Mouse (Mus musculus) urinary bladder, postnatal 25 days (tissue): ENCODE measurements around the gene Tcf7l1.

Source experiments
- DNase-seq: peaks from one replicate; pipeline ENCODE4 v3.0.0; 2022; ENCODE audit warnings: low spot score

Gene Tcf7l1

DNA sequence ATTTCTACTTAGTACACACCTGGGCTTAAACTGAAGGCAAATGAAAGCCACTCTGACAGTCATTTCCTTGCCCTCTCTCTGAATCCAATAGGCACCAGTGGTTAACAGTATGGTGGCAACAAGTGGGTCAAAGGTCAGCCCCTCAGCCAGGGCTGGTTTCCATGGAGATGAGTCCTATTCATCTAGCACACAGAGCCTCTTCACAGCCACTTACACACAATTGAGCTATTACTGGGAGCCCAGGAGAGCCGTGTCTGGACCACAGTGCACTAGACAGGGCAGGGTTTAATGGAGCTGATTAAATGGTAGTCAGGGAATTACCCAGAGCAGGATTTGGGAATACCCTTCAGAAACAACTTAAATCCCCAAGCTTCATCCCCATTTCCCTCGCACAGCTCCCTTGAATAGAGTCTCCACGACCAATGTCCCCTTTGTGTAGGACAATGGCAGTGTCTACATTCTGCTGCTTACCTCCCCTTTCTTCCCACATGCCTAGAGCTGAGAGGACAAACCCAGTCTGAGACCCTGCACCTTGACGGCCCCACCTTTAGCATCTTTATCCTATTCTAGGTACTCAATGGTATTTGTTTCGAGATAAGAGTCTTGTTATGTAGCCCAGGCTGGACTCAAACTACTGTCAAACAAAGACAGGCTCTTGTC, 89.5 kb downstream of the Tcf7l1 start:
- no peak for DNase-seq

DNA sequence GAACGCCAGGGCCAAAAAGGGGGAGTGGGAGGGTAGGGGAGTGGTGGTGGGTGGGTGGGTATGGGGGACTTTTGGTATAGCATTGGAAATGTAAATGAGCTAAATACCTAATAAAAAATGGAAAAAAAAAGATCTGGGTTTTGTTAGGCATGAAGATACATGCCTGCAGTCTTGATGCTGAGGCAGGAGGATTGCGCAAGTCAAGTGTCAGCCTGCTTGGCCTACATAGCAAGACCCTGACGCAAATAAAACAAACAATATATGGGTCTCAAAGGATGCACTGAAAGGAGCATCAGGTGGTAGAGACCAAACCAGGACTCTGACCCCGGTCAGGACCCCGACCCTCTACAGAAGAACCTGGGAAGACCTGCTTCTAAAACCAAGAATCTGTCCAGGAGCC, 90.5 kb downstream of the Tcf7l1 start:
- DNase-seq: no peak

DNA sequence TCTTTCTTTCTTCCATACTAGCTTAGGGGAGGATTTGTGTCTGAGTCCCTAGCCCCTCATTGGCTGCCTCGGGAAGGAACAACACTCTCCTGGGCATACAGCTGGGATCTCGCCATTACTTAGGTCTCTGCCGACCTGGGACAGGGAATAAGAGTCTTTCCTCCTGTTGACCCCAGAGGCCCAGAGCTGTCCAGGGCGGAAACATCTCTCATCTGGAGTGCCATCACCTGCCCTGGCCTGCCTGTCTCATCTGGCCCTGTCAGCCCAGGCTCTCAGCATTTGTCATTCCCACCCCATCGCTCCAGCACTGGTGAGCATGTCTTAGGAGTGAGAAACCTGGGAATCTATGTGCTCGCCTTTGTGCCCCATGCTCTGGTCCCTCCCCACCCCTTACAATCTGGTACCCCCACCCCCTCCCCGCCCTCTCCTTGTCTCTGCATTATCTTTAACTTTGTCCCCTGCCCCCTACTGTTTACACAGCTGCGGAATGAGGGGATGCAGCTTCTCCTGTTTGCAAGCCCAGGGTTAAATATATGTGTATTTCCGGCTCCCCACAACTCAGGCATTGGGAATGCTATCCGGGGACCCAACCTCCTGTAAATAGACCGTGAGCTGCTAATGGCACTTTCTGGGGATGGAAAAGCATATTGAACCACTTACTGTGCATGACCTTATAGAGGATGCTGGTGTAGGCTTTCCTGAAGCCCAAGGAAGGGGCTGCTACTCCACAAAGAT, 92.3 kb downstream of the Tcf7l1 start:
- no peak for DNase-seq

DNA sequence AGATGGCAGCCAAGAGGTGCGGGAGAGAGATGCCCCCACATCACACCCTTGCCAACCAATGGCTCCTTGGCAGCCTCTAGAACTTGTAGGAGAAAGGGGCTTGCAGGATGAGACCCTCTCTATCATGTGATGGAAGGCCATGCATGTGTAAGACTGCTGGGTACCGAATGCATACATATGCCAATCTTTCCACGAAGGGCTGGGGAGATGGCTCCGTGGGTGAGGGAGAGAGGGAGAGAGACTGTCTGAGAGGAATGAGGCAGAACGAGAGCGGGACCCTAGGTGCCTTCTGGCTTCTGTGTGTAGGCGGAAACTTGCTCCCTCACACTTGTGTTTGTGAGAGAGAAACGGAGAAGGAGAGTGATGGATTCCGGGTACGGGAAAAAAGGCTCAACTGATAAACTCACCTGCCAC, 94.3 kb downstream of the Tcf7l1 start:
- DNase-seq: no peak

DNA sequence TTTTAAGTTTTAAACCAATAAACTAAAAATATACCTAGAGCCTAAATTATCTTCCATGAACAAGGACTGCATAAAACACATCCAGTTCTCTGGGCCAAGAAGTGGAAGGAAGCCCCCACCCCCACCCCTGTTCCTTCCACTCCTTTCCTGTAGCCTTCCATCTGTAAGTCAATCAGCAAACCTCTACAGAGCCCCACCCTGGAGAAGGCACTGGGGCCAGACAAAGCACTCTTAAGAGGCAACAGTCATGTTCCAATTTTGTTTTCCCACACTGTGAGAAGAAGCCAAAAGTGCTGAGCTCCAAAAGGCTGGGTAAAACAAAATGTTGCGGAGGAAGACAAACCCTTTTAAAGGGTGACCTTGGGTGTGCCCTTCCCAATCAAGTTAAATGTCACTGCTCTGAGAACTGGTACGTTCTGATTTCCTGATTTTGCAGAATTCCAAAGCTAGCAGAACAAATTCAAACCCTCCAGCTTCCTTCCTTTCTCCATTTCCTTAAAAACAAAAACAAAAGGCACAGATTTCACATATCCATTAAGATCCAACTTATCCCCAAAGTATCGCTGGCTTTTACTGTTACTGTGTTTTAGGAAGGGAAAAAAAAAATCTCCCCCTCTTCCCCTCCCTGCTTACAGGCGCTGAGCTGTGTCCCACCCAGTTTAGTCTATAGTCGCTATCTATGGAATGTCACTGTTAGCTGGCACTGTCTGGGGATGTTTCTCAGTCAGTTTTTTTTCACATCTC, 94.8 kb downstream of the Tcf7l1 start:
- no peak for DNase-seq

DNA sequence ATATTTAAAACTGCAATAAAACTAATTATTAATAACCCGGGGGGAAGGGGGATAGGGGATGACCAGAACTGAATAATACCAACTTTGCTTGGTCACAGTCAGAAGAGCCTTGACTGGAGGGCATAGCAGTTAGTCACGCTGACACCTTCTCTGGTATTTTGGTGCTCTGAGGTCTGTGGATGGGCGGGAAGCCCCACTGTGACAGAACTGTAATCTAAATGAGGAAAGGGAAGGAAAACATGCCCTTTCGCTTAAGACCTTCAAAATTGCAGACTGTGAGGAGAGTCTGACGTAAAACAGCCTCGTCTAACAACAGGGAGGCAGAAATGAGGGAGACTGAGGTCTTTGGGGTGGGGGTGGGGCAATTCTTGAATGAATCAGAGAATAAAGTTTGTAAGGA, 96.6 kb downstream of the Tcf7l1 start:
- no peak for DNase-seq

DNA sequence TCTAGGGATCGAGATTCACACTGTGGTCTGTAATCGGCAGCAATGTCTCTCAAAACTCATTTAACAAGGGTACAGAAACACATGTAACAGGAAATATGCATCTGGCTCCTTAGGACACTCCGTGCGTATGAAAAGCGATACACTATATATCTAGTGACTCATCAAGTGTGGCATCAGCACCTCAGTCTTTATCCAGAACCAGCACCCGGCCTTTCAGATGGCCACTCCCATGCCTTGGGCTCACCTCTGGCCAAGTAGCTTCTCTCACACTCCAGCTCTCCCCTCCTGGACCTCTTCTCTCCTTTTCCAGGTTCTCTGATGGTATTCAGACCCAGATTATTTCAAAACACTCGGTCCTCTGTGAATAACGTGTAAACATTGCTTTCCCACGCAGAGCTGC, 97.5 kb downstream of the Tcf7l1 start:
- no peak for DNase-seq

DNA sequence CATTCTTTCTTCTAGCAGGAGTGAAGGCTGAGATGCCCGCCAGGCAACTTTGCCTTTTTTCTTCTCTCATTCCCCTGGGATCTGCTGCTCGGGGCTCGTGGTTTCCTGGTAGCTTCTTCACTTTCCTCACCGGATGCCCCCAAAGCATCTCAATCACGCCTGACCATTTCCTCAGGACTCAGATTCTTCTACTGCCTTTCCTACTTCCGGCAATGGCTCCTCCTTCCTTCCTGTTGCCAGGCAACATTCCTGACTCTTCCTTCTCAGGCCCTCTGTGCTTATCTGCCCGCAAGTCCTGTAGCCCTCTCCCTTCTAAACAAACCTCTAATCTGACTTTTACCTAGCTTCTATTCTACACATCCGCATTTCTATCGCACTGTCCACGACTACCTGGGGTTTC, 98.5 kb downstream of the Tcf7l1 start:
- DNase-seq: no peak

DNA sequence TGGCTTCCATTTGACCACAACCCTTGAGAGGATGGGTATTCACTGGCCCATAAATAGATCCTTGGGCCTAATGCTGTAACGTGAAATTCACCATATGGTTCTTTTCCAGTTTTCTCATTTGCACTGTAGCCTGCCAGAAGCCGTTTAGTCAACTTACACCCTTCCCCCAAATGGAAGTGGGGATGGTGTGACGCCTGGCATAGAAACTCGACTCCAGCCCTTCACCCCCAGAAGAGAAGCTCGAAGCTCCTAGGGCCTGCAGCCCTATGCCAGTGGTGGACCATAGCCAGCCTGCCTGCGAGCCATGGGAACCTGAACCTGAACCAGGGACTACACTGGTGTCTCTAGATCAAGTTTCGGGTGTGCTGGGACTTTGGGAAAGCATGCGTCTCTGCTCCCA, 99.1 kb downstream of the Tcf7l1 start:
- no peak for DNase-seq

DNA sequence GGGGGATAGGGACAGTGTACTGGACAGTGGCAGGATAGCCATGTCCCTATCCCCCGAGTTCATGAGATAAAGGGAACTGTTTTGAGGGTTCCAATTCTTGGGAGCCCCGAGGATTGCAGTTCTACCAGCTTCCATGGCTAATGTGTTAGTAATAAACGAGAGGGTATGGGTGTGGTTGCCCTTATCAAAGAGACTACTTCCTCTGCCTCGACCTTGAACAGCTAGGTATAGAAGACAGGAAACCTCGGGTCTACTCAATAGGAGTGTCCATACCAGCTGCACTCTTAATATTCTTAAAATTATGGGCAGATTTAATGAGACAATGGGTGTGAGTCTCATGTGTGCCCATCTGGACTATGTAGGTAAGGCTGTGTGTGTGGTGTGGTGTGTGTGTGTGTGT, 100.0 kb downstream of the Tcf7l1 start:
- DNase-seq: no peak

DNA sequence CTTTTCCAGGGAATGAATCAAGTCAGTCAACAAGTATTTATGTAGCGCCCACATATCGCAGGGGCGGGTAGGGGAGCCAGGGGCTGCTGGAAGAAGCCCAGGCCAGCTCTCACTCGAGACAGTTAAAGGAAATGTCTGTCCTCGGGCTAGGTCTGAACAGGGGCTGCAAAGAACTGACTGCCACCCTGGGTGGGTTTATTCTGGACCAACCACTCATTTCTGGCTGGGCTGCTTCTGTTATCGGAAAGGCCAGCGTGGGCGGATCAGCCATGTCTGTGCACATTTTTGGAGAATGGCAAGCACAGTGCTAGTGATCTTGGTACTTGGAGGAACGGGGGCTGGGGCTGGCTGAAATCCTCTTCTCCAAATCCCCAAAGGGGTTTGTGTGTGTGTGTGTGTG, 103.9 kb downstream of the Tcf7l1 start:
- no peak for DNase-seq

DNA sequence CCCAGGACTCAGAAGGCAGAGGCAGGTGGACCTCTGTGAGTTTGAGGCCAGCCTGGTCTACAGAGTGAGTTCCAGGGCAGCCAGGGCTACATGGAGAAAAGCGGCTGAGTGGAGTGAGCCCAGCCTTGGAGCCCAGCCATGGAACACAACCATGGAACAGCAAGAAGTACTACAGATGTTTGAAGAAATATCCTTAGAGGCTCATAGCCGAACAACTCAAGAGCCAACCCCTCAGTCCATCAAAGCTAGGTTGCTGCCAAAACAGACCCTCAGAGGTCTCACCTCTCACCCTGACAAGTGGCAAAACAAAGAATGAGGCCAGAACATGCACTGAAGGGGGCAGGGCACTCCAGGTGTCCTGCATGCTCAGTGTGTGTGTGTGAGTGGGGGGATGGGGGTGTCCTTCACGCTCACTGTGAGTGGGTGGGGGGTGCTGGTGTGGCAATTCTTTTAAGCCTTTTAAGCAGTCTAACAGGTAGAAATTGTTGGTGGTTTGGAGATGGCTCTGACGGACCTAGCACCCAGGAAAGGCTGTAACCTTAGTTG, 104.7 kb downstream of the Tcf7l1 start:
- no peak for DNase-seq

DNA sequence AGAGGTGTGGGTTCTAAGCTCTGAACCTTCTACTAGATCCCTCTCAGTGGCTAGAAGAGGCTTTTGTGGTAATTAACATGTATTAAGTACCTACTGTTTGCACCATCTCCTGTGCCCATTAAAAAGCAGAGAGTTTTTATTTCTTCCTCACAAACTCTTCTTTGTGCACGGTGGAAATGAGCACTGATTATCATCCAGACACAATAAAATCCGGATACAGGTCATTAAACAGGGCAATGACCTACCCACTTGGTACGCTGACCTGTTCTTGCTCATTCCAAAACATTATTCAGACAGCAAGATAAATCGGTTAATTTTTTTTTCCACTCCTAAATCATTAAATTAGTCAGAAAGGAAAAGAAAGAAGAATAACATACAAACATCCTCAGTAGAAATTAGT, 106.8 kb downstream of the Tcf7l1 start:
- DNase-seq: no peak

DNA sequence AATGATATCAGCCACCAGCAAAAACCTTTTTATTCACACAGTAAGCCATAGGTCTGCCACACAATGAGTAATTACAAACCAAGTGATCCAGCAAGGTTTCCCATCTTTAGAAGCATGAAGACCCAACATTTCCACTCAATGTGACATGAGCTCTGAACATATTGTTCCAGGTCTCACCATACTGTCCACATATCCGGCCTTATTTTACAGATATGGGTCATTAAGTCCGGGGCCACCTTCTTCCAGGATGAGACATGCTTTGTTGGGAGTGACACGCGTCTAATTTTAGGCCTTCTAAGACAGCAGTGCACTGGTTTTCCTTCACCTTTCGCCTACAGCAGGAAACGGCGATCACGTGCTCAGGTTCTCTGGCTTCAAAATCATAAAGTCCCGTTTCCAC, 108.1 kb downstream of the Tcf7l1 start:
- no peak for DNase-seq

DNA sequence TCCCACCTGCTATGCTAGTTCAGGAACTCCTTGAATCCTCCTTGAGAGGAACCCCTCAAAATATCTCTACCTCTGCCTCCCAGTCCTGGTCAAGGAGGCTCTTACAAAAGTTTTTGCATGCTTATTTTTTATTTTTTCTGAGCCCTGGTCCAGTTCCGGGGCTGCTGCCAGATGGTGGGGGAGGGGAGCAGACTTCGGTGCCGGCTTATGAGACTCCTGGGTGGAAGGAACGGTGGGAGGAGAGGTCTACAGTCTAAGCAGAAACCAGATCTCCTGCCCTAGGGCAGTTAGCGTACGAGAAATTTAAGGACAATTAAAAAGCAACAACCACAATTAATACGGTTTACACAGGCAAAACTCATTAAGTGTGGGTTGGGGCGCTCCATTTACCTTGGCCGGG, 110.4 kb downstream of the Tcf7l1 start:
- DNase-seq: no peak

DNA sequence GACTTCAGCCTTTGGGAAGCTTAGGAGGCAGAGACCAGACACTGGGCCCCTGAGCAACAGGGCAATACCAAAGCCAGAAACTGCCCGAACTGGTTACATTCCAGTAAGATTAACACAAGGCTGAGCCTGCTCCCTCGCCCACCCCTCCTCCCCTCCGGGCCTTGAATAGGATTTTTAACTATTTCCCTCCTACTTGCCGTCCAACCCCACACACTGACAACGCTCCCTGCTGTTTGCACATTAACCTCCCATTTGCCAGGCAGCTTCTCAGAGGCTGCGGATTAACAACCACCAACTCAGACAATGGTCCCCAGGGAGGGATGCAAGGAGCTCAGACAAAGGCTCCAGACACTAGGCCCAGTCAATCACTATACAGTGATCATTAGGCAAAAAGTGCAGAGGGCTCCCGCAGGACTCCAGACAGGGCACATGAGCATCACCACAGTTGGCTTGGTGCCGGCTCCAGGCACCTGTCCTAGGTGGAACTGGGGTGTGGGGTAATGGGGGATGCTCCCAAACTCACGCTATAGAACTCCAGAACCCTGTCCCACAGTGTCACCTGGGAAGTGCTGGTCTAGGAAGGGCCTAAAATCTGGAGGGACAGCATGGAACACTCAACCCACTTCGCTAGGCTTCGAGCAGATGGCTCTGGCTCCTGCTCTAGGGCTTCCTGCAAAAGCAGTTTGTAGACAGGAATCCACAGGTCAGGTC, 111.4 kb downstream of the Tcf7l1 start:
- peak; percentile 54 for DNase-seq

DNA sequence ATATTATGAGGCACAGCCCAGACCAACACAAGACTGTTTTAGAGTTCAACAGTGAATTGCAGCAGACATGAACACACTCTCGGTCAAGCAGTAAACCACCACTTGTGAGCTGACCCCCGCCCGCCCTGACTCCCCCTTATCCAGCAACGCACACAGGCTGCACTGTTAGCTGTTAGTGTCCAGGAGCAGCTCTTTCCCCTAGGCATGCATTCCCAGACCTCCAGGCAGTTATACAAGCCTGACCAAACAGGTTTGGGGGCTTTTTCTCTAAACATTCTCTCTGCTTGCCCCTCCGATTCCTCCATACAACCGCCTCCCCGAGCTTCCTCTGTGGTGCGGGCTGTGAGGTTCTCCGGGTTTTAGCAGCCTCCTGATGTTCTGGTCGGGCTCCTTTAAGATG, 112.0 kb downstream of the Tcf7l1 start:
- no peak for DNase-seq

DNA sequence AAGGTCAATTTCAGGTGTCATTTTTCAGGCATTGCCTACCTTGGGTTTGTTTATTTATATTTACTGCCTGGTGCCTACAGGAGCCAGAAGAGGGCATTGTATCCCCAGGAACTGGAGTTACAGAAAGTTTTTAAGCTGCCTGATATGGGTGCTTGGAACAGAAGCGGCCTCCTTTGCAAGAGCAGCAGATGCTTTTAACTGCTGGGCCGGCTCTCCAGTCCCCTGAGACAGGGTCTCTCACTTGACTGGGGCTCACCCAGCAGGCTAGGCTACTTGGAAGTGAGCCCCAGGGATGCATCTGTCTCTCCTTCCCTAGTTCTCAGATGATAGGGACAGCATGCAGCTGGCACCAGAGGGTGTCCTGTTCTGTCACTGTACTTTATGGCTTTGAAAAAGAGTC, 112.7 kb downstream of the Tcf7l1 start:
- DNase-seq: no peak

DNA sequence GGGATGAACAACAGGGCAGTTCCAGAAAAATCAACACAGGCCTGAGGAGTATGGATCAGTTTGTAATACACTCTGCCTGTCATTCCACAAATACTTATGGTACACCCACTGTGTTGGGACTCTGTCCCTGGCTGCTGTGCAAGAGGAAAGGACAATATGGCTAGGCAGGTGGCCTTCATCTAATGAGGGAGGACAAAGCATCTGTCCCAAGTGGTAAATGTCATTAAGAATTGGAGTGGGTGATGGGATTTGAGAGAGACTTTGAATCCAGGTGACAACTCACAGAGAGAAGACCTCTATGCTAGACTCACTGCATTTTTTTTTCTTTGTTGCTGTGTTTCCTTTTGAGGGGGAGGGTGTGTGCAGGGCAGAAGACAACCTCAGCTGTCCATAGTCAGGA, 115.3 kb downstream of the Tcf7l1 start:
- no peak for DNase-seq

DNA sequence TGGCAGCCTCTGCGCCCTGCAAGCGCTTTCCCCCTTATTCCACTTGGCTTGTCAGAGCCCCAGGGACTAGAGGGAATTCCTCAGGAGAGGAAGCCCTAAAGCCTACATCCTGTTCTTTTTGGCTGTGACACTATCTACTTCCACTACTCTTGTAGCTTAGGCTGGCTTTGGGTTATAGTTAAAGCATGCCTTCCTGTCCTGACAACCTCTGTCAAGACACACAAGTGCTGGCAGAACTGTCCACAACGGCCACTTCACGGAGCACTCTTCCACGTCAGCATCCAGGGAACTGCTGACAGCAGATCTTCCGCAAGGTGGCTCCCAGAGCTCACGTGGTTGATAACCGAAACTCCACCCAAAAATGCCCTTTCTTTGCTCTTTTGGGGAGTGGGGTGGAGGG, 117.9 kb downstream of the Tcf7l1 start:
- no peak for DNase-seq

DNA sequence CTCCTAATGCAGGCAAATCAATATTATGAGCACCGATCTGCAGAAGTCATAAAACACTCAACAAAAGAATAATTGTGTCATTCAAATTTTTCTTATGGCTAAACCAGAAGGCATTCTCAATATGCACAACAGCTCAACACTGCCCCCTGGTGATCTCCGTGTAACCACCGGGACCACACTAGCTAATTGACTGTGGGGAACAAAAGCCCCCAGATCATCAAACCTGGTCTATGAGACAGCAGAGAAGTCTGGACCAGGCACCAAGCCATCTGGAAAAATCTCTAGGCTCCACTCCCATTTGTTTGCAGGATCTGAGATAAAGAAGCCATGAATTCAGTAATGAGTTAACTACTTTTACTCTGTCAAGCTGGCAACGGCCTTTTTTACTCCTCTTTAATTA, 122.0 kb downstream of the Tcf7l1 start:
- DNase-seq: peak; percentile 76

DNA sequence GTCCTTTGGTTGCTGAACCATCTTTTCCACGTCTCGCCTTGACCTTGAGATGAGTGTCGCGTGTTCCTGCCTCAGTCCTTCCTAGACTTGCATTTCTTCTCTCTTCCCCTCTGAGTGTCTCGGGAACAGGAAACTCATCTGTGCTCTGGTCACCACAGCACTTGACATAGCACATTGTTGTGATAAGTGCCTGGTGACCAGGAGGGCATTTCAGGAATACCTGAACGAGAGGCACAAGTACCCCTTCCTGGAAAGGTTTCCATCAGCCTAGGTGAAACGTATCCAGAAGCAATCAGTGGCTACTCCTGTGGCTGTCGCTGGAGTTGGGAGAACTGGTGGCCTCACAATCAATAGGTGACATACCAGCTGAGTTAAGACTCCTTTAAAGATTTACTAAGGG, 124.8 kb downstream of the Tcf7l1 start:
- no peak for DNase-seq
